Mouse (Mus musculus): Measurements from ENCODE around the gene Usp30.

GRCm38 (mm10) chr5:114173877-114174581 is 108.8 kb downstream of the Usp30 start:
- TF ChIP-seq POLR2A (IDR thresholded peaks at IDR 0.05; ENCODE audit: borderline replicate concordance, insufficient read depth, low read length): no peak
- TF ChIP-seq CTCF (IDR thresholded peaks at IDR 0.05; ENCODE audit: borderline replicate concordance, insufficient read depth, low read depth, low read length): no peak
